Mouse (Mus musculus): ENCODE data around the gene Zfp281.

- TF ChIP-seq CTCF (IDR thresholded peaks at IDR 0.05; ENCODE audit: insufficient read depth, low read length) (no peak), POLR2A (IDR thresholded peaks at IDR 0.05; ENCODE audit: borderline replicate concordance, extremely low read depth, low read depth, low read length) (no peak)
Observed at GRCm38 (mm10) chr1:136672564-136672963, 47.9 kb downstream of the Zfp281 start.

Measured in lung, adult 2 months (tissue).